Mouse (Mus musculus): ENCODE results near the gene Wfdc6a. TPM values are rescaled to one million over a fixed set of nuclear protein-coding genes. Genes with fewer than 3 reads are reported as not detected.

The Wfdc6a gene
- polyA plus RNA-seq, 1 experiment = not detected

- H3K4me1 ChIP-seq (ENCODE audit: control insufficient read depth, insufficient read depth, low read length) = no peaks in the 10 kb centered on the region
- no peak overlapping the region for H3K27ac ChIP-seq (ENCODE audit: insufficient read depth, low read depth, low read length)
- no peak overlapping the region for H3K4me3 ChIP-seq (ENCODE audit: insufficient read depth, low read depth, low read length)
- 36% methylated on average over 8 of the region's 8 CpGs for WGBS
- TF ChIP-seq POLR2A (IDR thresholded peaks at IDR 0.05; ENCODE audit: insufficient read depth, low read depth, low read length) (no peak), CTCF (IDR thresholded peaks at IDR 0.05; ENCODE audit: insufficient read depth, low read depth, low read length) (no peak)
These were observed 44.4 kb downstream of the Wfdc6a start for GRCm38 (mm10) chr2:164540652-164541427.

GRCm38 (mm10) chr2:164537003-164537402, 48.2 kb downstream of the Wfdc6a start:
- TF ChIP-seq POLR2A (IDR thresholded peaks at IDR 0.05; ENCODE audit: insufficient read depth, low read depth, low read length) (no peak), CTCF (IDR thresholded peaks at IDR 0.05; ENCODE audit: insufficient read depth, low read depth, low read length) (no peak)
- Histone ChIP-seq H3K27ac (ENCODE audit: insufficient read depth, low read depth, low read length) (no peak overlapping the region), H3K4me3 (ENCODE audit: insufficient read depth, low read depth, low read length) (no peak overlapping the region), H3K4me1 (ENCODE audit: control insufficient read depth, insufficient read depth, low read length) (no peaks in the 10 kb centered on the region)
- WGBS = 84% methylated on average over 4 of the region's 4 CpGs

- WGBS = 80% methylated on average over 10 of the region's 10 CpGs
- H3K4me3 ChIP-seq (ENCODE audit: insufficient read depth, low read depth, low read length) = no peak overlapping the region
- no peaks in the 10 kb centered on the region for H3K4me1 ChIP-seq (ENCODE audit: control insufficient read depth, insufficient read depth, low read length)
- TF ChIP-seq POLR2A (IDR thresholded peaks at IDR 0.05; ENCODE audit: insufficient read depth, low read depth, low read length) (no peak), CTCF (IDR thresholded peaks at IDR 0.05; ENCODE audit: insufficient read depth, low read depth, low read length) (no peak)
- H3K27ac ChIP-seq (ENCODE audit: insufficient read depth, low read depth, low read length) = no peak overlapping the region
These were observed 50.9 kb downstream of the Wfdc6a start for GRCm38 (mm10) chr2:164534315-164534714.

GRCm38 (mm10) chr2:164531169-164531568, 54.1 kb downstream of the Wfdc6a start:
- Histone ChIP-seq H3K4me3 (ENCODE audit: insufficient read depth, low read depth, low read length) (no peak overlapping the region), H3K27ac (ENCODE audit: insufficient read depth, low read depth, low read length) (no peak overlapping the region), H3K4me1 (ENCODE audit: control insufficient read depth, insufficient read depth, low read length) (no peaks in the 10 kb centered on the region)
- TF ChIP-seq POLR2A (IDR thresholded peaks at IDR 0.05; ENCODE audit: insufficient read depth, low read depth, low read length) = no peak
- no peak for TF ChIP-seq CTCF (IDR thresholded peaks at IDR 0.05; ENCODE audit: insufficient read depth, low read depth, low read length)
- WGBS = 3% methylated on average over 3 of the region's 3 CpGs

Other genes starting within 250 kb of the Wfdc6a start
- gene Slpi, start 196.4 kb downstream of the Wfdc6a start, polyA plus RNA-seq (2012; ENCODE audit: insufficient read depth, insufficient read length, low replicate concordance, missing spikeins) = not detected in 2 replicates
- not detected in 2 replicates for gene Rbpjl, start 182.3 kb downstream of the Wfdc6a start, polyA plus RNA-seq (2012; ENCODE audit: insufficient read depth, insufficient read length, low replicate concordance, missing spikeins)
- gene Matn4, start 180.3 kb downstream of the Wfdc6a start, polyA plus RNA-seq (2012; ENCODE audit: insufficient read depth, insufficient read length, low replicate concordance, missing spikeins) = not detected in 2 replicates
- 124 TPM in 1 of 2 replicates, not detected in the other for gene Sdc4, start 141.6 kb downstream of the Wfdc6a start, polyA plus RNA-seq (2012; ENCODE audit: insufficient read depth, insufficient read length, low replicate concordance, missing spikeins)
- gene Sys1, start 128.5 kb downstream of the Wfdc6a start, polyA plus RNA-seq (2012; ENCODE audit: insufficient read depth, insufficient read length, low replicate concordance, missing spikeins) = not detected in 2 replicates
- not detected in 2 replicates for gene Gm20458, start 124.5 kb downstream of the Wfdc6a start, polyA plus RNA-seq (2012; ENCODE audit: insufficient read depth, insufficient read length, low replicate concordance, missing spikeins)
- not detected in 2 replicates for gene Trp53tg5, start 111.7 kb downstream of the Wfdc6a start, polyA plus RNA-seq (2012; ENCODE audit: insufficient read depth, insufficient read length, low replicate concordance, missing spikeins)
- gene Dbndd2, start 99.3 kb downstream of the Wfdc6a start, polyA plus RNA-seq (2012; ENCODE audit: insufficient read depth, insufficient read length, low replicate concordance, missing spikeins) = 84.6 TPM in 1 of 2 replicates, not detected in the other
- gene Pigt, start 87.9 kb downstream of the Wfdc6a start, polyA plus RNA-seq (2012; ENCODE audit: insufficient read depth, insufficient read length, low replicate concordance, missing spikeins) = not detected in 2 replicates
- not detected in 2 replicates for gene Wfdc2, start 23.0 kb downstream of the Wfdc6a start, polyA plus RNA-seq (2012; ENCODE audit: insufficient read depth, insufficient read length, low replicate concordance, missing spikeins)
- gene Spint3, start 12.0 kb downstream of the Wfdc6a start, polyA plus RNA-seq (2012; ENCODE audit: insufficient read depth, insufficient read length, low replicate concordance, missing spikeins) = not detected in 2 replicates
- gene Eppin, start 8.1 kb upstream of the Wfdc6a start, polyA plus RNA-seq (2012; ENCODE audit: insufficient read depth, insufficient read length, low replicate concordance, missing spikeins) = not detected in 2 replicates
- not detected in 2 replicates for gene Wfdc6b, start 28.1 kb upstream of the Wfdc6a start, polyA plus RNA-seq (2012; ENCODE audit: insufficient read depth, insufficient read length, low replicate concordance, missing spikeins)
- not detected in 2 replicates for gene Wfdc8, start 28.2 kb upstream of the Wfdc6a start, polyA plus RNA-seq (2012; ENCODE audit: insufficient read depth, insufficient read length, low replicate concordance, missing spikeins)
- not detected in 2 replicates for gene Wfdc16, start 53.3 kb upstream of the Wfdc6a start, polyA plus RNA-seq (2012; ENCODE audit: insufficient read depth, insufficient read length, low replicate concordance, missing spikeins)
- not detected in 2 replicates for gene Wfdc10, start 70.6 kb upstream of the Wfdc6a start, polyA plus RNA-seq (2012; ENCODE audit: insufficient read depth, insufficient read length, low replicate concordance, missing spikeins)
- gene Wfdc9, start 71.1 kb upstream of the Wfdc6a start, polyA plus RNA-seq (2012; ENCODE audit: insufficient read depth, insufficient read length, low replicate concordance, missing spikeins) = not detected in 2 replicates
- not detected in 2 replicates for gene Wfdc11, start 88.6 kb upstream of the Wfdc6a start, polyA plus RNA-seq (2012; ENCODE audit: insufficient read depth, insufficient read length, low replicate concordance, missing spikeins)
- not detected in 2 replicates for gene Wfdc13, start 99.7 kb upstream of the Wfdc6a start, polyA plus RNA-seq (2012; ENCODE audit: insufficient read depth, insufficient read length, low replicate concordance, missing spikeins)
- not detected in 2 replicates for gene Spint4, start 113.1 kb upstream of the Wfdc6a start, polyA plus RNA-seq (2012; ENCODE audit: insufficient read depth, insufficient read length, low replicate concordance, missing spikeins)
- gene Spint5, start 129.9 kb upstream of the Wfdc6a start, polyA plus RNA-seq (2012; ENCODE audit: insufficient read depth, insufficient read length, low replicate concordance, missing spikeins) = not detected in 2 replicates
- not detected in 2 replicates for gene Wfdc3, start 160.5 kb upstream of the Wfdc6a start, polyA plus RNA-seq (2012; ENCODE audit: insufficient read depth, insufficient read length, low replicate concordance, missing spikeins)
- gene Dnttip1, start 160.5 kb upstream of the Wfdc6a start, polyA plus RNA-seq (2012; ENCODE audit: insufficient read depth, insufficient read length, low replicate concordance, missing spikeins) = not detected in 2 replicates
- not detected in 2 replicates for gene Ube2c, start 184.5 kb upstream of the Wfdc6a start, polyA plus RNA-seq (2012; ENCODE audit: insufficient read depth, insufficient read length, low replicate concordance, missing spikeins)
- not detected in 2 replicates for gene Tnnc2, start 194.5 kb upstream of the Wfdc6a start, polyA plus RNA-seq (2012; ENCODE audit: insufficient read depth, insufficient read length, low replicate concordance, missing spikeins)
- gene Snx21, start 200.4 kb upstream of the Wfdc6a start, polyA plus RNA-seq (2012; ENCODE audit: insufficient read depth, insufficient read length, low replicate concordance, missing spikeins) = not detected in 2 replicates
- not detected in 2 replicates for gene Acot8, start 219.4 kb upstream of the Wfdc6a start, polyA plus RNA-seq (2012; ENCODE audit: insufficient read depth, insufficient read length, low replicate concordance, missing spikeins)
- not detected in 2 replicates for gene Zswim3, start 219.7 kb upstream of the Wfdc6a start, polyA plus RNA-seq (2012; ENCODE audit: insufficient read depth, insufficient read length, low replicate concordance, missing spikeins)
- not detected in 2 replicates for gene Zswim1, start 237.2 kb upstream of the Wfdc6a start, polyA plus RNA-seq (2012; ENCODE audit: insufficient read depth, insufficient read length, low replicate concordance, missing spikeins)
- not detected in 2 replicates for gene Spata25, start 243.1 kb upstream of the Wfdc6a start, polyA plus RNA-seq (2012; ENCODE audit: insufficient read depth, insufficient read length, low replicate concordance, missing spikeins)
- gene Ctsa, start 247.4 kb upstream of the Wfdc6a start, polyA plus RNA-seq (2012; ENCODE audit: insufficient read depth, insufficient read length, low replicate concordance, missing spikeins) = not detected in 2 replicates
- not detected in 2 replicates for gene Neurl2, start 248.0 kb upstream of the Wfdc6a start, polyA plus RNA-seq (2012; ENCODE audit: insufficient read depth, insufficient read length, low replicate concordance, missing spikeins)